Mouse (Mus musculus): ENCODE measurements around the gene Arl4c. TPM values are rescaled to one million over a fixed set of nuclear protein-coding genes. Genes with fewer than 3 reads are reported as not detected.

Arl4c gene
- total and polyA plus RNA-seq, 3 experiments: not detected

DNA sequence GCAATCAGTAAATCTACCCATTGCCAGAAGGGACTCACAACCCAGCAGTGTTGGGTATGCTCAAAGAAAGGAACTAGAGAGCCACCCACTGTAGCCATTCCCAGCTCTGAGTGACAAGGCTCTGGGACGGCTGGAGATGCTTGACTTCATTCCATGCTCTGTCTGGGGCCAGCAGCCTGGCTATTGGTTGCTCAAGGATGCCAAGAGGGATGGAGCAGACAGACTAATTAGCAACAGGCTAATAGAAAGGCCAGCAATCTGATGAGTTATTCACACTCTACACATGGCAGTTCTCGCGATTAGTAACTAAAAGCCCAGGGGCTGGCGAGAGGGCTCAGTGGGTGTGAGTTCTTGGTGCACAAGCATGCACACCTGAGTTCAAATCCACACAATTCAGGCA lies 5.6 kb downstream of the Arl4c start:
- Histone ChIP-seq H3K36me3 (ENCODE audit: control insufficient read depth in 1 of 2, insufficient read depth in 2 of 2, low read length in 2 of 2) (no peaks in the 10 kb centered on the region), H3K27ac (ENCODE audit: control insufficient read depth, low read depth, low read length) (no peak overlapping the region)

GRCm38 (mm10) chr1:88694353-88694752 lies 7.7 kb downstream of the Arl4c start:
- H3K4me3 ChIP-seq (ENCODE audit: control insufficient read depth in 1 of 2, insufficient read depth in 1 of 2, low read depth in 2 of 2, low read length in 2 of 2): no peak overlapping the region
- TF ChIP-seq MAZ (IDR thresholded peaks at IDR 0.05; ENCODE audit: low read depth, low read length) (no peak), BHLHE40 (IDR thresholded peaks at IDR 0.05; ENCODE audit: borderline replicate concordance, low read depth, low read length) (no peak), ZC3H11A (IDR thresholded peaks at IDR 0.05; ENCODE audit: low read depth, low read length) (no peak), UBTF (IDR thresholded peaks at IDR 0.05; ENCODE audit: borderline replicate concordance, insufficient read depth, low read depth, low read length) (no peak), GABPA (IDR thresholded peaks at IDR 0.05; ENCODE audit: low read depth, low read length) (no peak), ELF1 (IDR thresholded peaks at IDR 0.05; ENCODE audit: low read depth, low read length) (no peak), TCF12 (IDR thresholded peaks at IDR 0.05; ENCODE audit: low read depth, low read length) (no peak), HCFC1 (IDR thresholded peaks at IDR 0.05; ENCODE audit: low read depth, low read length) (no peak), MYC (IDR thresholded peaks at IDR 0.05; ENCODE audit: low read depth, low read length) (no peak), TBP (IDR thresholded peaks at IDR 0.05; ENCODE audit: low read depth, low read length) (no peak), MEF2A (IDR thresholded peaks at IDR 0.05; ENCODE audit: extremely low read depth, insufficient replicate concordance, low read depth, low read length, poor library complexity, severe bottlenecking) (no peak), TAL1 (IDR thresholded peaks at IDR 0.05; ENCODE audit: low read length) (no peak), MAX (IDR thresholded peaks at IDR 0.05; ENCODE audit: low read length) (no peak), RCOR1 (IDR thresholded peaks at IDR 0.05; ENCODE audit: low read depth, low read length) (no peak), USF1 (IDR thresholded peaks at IDR 0.05; ENCODE audit: low read depth, low read length) (no peak)
- DNase-seq (ENCODE audit: low read depth, low spot score): no peak

More for the DNA sequence above, 5.6 kb downstream of the Arl4c start:
- TF ChIP-seq ETS1 (IDR thresholded peaks at IDR 0.05; ENCODE audit: low read depth, low read length) (no peak), ZC3H11A (IDR thresholded peaks at IDR 0.05; ENCODE audit: low read depth, low read length) (no peak)
- no peak overlapping the region for H3K9ac ChIP-seq (ENCODE audit: control insufficient read depth, low read depth, low read length, poor library complexity, severe bottlenecking)
- no peak overlapping the region for H3K4me3 ChIP-seq (ENCODE audit: control insufficient read depth in 1 of 2, insufficient read depth in 1 of 2, low read depth in 2 of 2, low read length in 2 of 2)
- H3K9me3 ChIP-seq (replicated peaks; ENCODE audit: insufficient read depth, low read length): no peaks in the 10 kb centered on the region
- no peaks in the 10 kb centered on the region for H3K79me2 ChIP-seq (ENCODE audit: control insufficient read depth, insufficient read depth, low read length, poor library complexity)
- H3K27me3 ChIP-seq (ENCODE audit: control insufficient read depth in 1 of 2, insufficient read depth in 2 of 2, low read length in 2 of 2): no peaks in the 10 kb centered on the region
- DNase-seq (ENCODE audit: low read depth, low spot score): no peak
- H3K4me1 ChIP-seq (ENCODE audit: control insufficient read depth in 1 of 2, insufficient read depth in 2 of 2, low read length in 2 of 2): no peaks in the 10 kb centered on the region

More at GRCm38 (mm10) chr1:88694353-88694752, 7.7 kb downstream of the Arl4c start:
- Histone ChIP-seq H3K36me3 (ENCODE audit: control insufficient read depth in 1 of 2, insufficient read depth in 2 of 2, low read length in 2 of 2) (no peaks in the 10 kb centered on the region), H3K27ac (ENCODE audit: control insufficient read depth, low read depth, low read length) (no peak overlapping the region), H3K79me2 (ENCODE audit: control insufficient read depth, insufficient read depth, low read length, poor library complexity) (no peaks in the 10 kb centered on the region), H3K27me3 (ENCODE audit: control insufficient read depth in 1 of 2, insufficient read depth in 2 of 2, low read length in 2 of 2) (no peaks in the 10 kb centered on the region), H3K9me3 (replicated peaks; ENCODE audit: insufficient read depth, low read length) (no peaks in the 10 kb centered on the region), H3K9ac (ENCODE audit: control insufficient read depth, low read depth, low read length, poor library complexity, severe bottlenecking) (no peak overlapping the region), H3K4me1 (ENCODE audit: control insufficient read depth in 1 of 2, insufficient read depth in 2 of 2, low read length in 2 of 2) (no peaks in the 10 kb centered on the region)

Measured in MEL (cell line).